12 mouse cellular contexts compared by ENCODE assay signal in the genomic region with DNA sequence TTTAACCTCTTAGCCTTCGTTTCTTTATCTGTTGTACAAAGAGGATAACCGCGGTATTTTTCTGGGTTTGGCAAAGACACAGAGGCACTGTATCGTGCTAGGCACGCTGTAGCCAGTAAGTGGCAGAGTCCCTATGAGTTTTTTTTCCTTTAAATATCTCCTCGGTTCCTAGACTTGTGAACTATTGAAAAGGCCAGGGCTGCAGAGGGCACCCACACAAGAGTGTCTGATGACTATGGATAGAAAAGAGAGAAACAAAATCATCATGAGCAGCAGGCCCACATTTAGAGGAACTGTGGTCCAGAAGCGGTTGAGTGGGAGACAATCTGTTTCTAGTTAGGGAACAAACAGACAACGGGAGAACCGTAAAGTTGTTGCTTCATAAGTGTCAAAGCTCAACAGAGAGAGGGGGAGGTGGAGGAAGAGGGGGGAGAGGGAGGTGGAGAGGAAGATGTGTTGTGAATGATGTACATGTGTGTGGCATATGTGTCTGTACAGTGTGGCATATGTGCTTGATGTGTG. TPM values are rescaled to one million over a fixed set of nuclear protein-coding genes. Genes with fewer than 3 reads are reported as not detected.
DNase-seq lines count a peak whose midpoint lies in the region; ATAC-seq lines count a peak whose summit lies in the region.
"Had no signal": no experiment of that assay in that cellular context is flagged by ENCODE, and none has a peak within 500 bp of the region (broad histone marks: within the 10 kb centered on the region; RNA-seq: fewer than 3 reads in every experiment).

No protein-coding gene starts in this region.

- H3K4me2 ChIP-seq in heart, embryonic 13.5 days, result no peak overlapping the region
- no peak overlapping the region for H3K4me2 ChIP-seq in embryonic facial prominence, embryonic 12.5 days (replicated peaks)
- H3K4me2 ChIP-seq in limb, embryonic 15.5 days, result no peak overlapping the region
- H3K4me2 ChIP-seq in midbrain, embryonic 14.5 days (ENCODE audit: low read length), result no peak overlapping the region
- H3K4me2 ChIP-seq: heart, embryonic 12.5 days had no signal

- no peak for DNase-seq in heart, postnatal 4 days
- peak; percentile 15 for DNase-seq in 416B (ENCODE audit: low read depth)
- no peak for DNase-seq in midbrain, embryonic 14.5 days
- DNase-seq in cerebellum, adult 11-12 months, result no peak
- DNase-seq in cerebellum, adult 18-20 months, result no peak
- DNase-seq: cerebellum, adult 2 months; right cerebral cortex, postnatal 4 days had no signal

- H3K4me3 ChIP-seq in heart, embryonic 13.5 days, result no peak overlapping the region
- no peak overlapping the region for H3K4me3 ChIP-seq in embryonic facial prominence, embryonic 12.5 days
- H3K4me3 ChIP-seq in limb, embryonic 15.5 days, result no peak overlapping the region
- no peak overlapping the region for H3K4me3 ChIP-seq in midbrain, embryonic 14.5 days (replicated peaks; ENCODE audit: low read depth, low read length)
- H3K4me3 ChIP-seq: heart, embryonic 12.5 days had no signal

- no peaks in the 10 kb centered on the region for H3K9me3 ChIP-seq in heart, embryonic 13.5 days
- H3K9me3 ChIP-seq in embryonic facial prominence, embryonic 12.5 days, result no peaks in the 10 kb centered on the region
- H3K9me3 ChIP-seq in limb, embryonic 15.5 days, result no peaks in the 10 kb centered on the region
- H3K9me3 ChIP-seq in midbrain, embryonic 14.5 days (ENCODE audit: control insufficient read depth, low read length), result no peaks in the 10 kb centered on the region
- H3K9me3 ChIP-seq: heart, embryonic 12.5 days had no signal

- no peaks in the 10 kb centered on the region for H3K36me3 ChIP-seq in heart, embryonic 13.5 days
- no peaks in the 10 kb centered on the region for H3K36me3 ChIP-seq in embryonic facial prominence, embryonic 12.5 days
- H3K36me3 ChIP-seq in limb, embryonic 15.5 days, result no peaks in the 10 kb centered on the region
- no peaks in the 10 kb centered on the region for H3K36me3 ChIP-seq in midbrain, embryonic 14.5 days (ENCODE audit: control insufficient read depth, insufficient read depth, low read length)
- H3K36me3 ChIP-seq: heart, embryonic 12.5 days had no signal

- H3K27ac ChIP-seq in heart, embryonic 13.5 days (replicated peaks), result peak overlapping the region; percentile 77
- H3K27ac ChIP-seq in embryonic facial prominence, embryonic 12.5 days, result 0 out of 2 replicates have a peak overlapping the region, but pooled peaks have one; percentile 37
- H3K27ac ChIP-seq in limb, embryonic 15.5 days, result peak overlapping the region; percentile 91
- H3K27ac ChIP-seq in midbrain, embryonic 14.5 days (replicated peaks; ENCODE audit: low read depth, low read length), result no peak overlapping the region
- H3K27ac ChIP-seq: macrophage had no signal

- WGBS in heart, embryonic 13.5 days, result 48% methylated on average over 9 of the region's 9 CpGs
- WGBS in embryonic facial prominence, embryonic 12.5 days, result 51% methylated on average over 9 of the region's 9 CpGs
- 46% methylated on average over 9 of the region's 9 CpGs for WGBS in limb, embryonic 15.5 days
- 79% methylated on average over 9 of the region's 9 CpGs for WGBS in midbrain, embryonic 14.5 days

- no peak overlapping the region for H3K9ac ChIP-seq in heart, embryonic 13.5 days
- no peak overlapping the region for H3K9ac ChIP-seq in embryonic facial prominence, embryonic 12.5 days
- H3K9ac ChIP-seq in limb, embryonic 15.5 days, result no peak overlapping the region
- no peak overlapping the region for H3K9ac ChIP-seq in midbrain, embryonic 14.5 days (replicated peaks; ENCODE audit: low read length)
- H3K9ac ChIP-seq: heart, embryonic 12.5 days had no signal

- H3K27me3 ChIP-seq in heart, embryonic 13.5 days (replicated peaks), result no peaks in the 10 kb centered on the region
- H3K27me3 ChIP-seq in embryonic facial prominence, embryonic 12.5 days, result no peaks in the 10 kb centered on the region
- no peaks in the 10 kb centered on the region for H3K27me3 ChIP-seq in limb, embryonic 15.5 days
- no peaks in the 10 kb centered on the region for H3K27me3 ChIP-seq in midbrain, embryonic 14.5 days (ENCODE audit: control insufficient read depth, insufficient read depth, low read length)
- H3K27me3 ChIP-seq: heart, embryonic 12.5 days had no signal

- no peak for ATAC-seq in heart, embryonic 13.5 days (ENCODE audit: extremely low read depth, insufficient number of reproducible peaks, low FRiP score, low TSS enrichment)
- ATAC-seq in embryonic facial prominence, embryonic 12.5 days (ENCODE audit: insufficient number of reproducible peaks, insufficient read depth, low FRiP score, low TSS enrichment), result no peak
- ATAC-seq in limb, embryonic 15.5 days (ENCODE audit: insufficient number of reproducible peaks, low FRiP score, low TSS enrichment, low read depth), result no peak
- ATAC-seq in midbrain, embryonic 14.5 days (ENCODE audit: low FRiP score, low TSS enrichment), result no peak

- peaks cover 44% of the 10 kb centered on the region for H3K4me1 ChIP-seq in heart, embryonic 13.5 days
- peaks cover 23% of the 10 kb centered on the region for H3K4me1 ChIP-seq in embryonic facial prominence, embryonic 12.5 days
- H3K4me1 ChIP-seq in limb, embryonic 15.5 days, result peaks cover 58% of the 10 kb centered on the region
- no peaks in the 10 kb centered on the region for H3K4me1 ChIP-seq in midbrain, embryonic 14.5 days (ENCODE audit: control insufficient read depth, insufficient read depth, low read length)

RNA-seq across cellular contexts. Expression of gene Pdcd4, which starts 0.9 kb away (rescaled TPM):
- 34.4 and 34.6 TPM in 2 replicates for polyA plus RNA-seq in heart, embryonic 13.5 days (2015; fragmentation: Nextera tagmentation; extraction: Ambion mirVana)
- total RNA-seq in heart, postnatal 4 days (2021), result 10 to 100 TPM; 19.9 to 22.3 TPM
- polyA plus RNA-seq in embryonic facial prominence, embryonic 12.5 days (2016; fragmentation: Nextera tagmentation; extraction: Ambion mirVana), result 114 and 129 TPM in 2 replicates
- 98.4 and 108 TPM in 2 replicates for polyA plus RNA-seq in limb, embryonic 15.5 days (2015; fragmentation: Nextera tagmentation; extraction: Ambion mirVana)
- polyA plus RNA-seq in midbrain, embryonic 14.5 days (2014; fragmentation: Nextera tagmentation; extraction: Ambion mirVana), result 73.9 and 74.2 TPM in 2 replicates

RNA-seq across cellular contexts. Expression of gene Shoc2, which starts 51.2 kb away (rescaled TPM):
- 30.9 and 34.1 TPM in 2 replicates for polyA plus RNA-seq in heart, embryonic 13.5 days (2015; fragmentation: Nextera tagmentation; extraction: Ambion mirVana)
- total RNA-seq in heart, postnatal 4 days (2021), result 10 to 100 TPM; 37.3 to 39.6 TPM
- polyA plus RNA-seq in embryonic facial prominence, embryonic 12.5 days (2016; fragmentation: Nextera tagmentation; extraction: Ambion mirVana), result 55.2 and 57.0 TPM in 2 replicates
- 48.5 and 48.9 TPM in 2 replicates for polyA plus RNA-seq in limb, embryonic 15.5 days (2015; fragmentation: Nextera tagmentation; extraction: Ambion mirVana)
- 59.9 and 76.7 TPM in 2 replicates for polyA plus RNA-seq in midbrain, embryonic 14.5 days (2014; fragmentation: Nextera tagmentation; extraction: Ambion mirVana)

RNA-seq across cellular contexts. Expression of gene Bbip1, which starts 51.5 kb away (rescaled TPM):
- polyA plus RNA-seq in heart, embryonic 13.5 days (2015; fragmentation: Nextera tagmentation; extraction: Ambion mirVana), result 47.6 and 54.1 TPM in 2 replicates
- total RNA-seq in heart, postnatal 4 days (2021), result 10 to 100 TPM; 36.5 to 40.3 TPM
- polyA plus RNA-seq in embryonic facial prominence, embryonic 12.5 days (2016; fragmentation: Nextera tagmentation; extraction: Ambion mirVana), result 88.3 and 90.6 TPM in 2 replicates
- polyA plus RNA-seq in limb, embryonic 15.5 days (2015; fragmentation: Nextera tagmentation; extraction: Ambion mirVana), result 59.5 and 62.5 TPM in 2 replicates
- polyA plus RNA-seq in midbrain, embryonic 14.5 days (2014; fragmentation: Nextera tagmentation; extraction: Ambion mirVana), result 134 and 163 TPM in 2 replicates
